Mouse (Mus musculus) limb, embryonic 14.5 days (tissue): ENCODE results near the gene Cep112. TPM values are rescaled to one million over a fixed set of nuclear protein-coding genes. Genes with fewer than 3 reads are reported as not detected.

Experiments used
- ATAC-seq: fragments of 200-750 bp; cut with Nextera tagmentation; 2 replicates; pipeline ENCODE4 v1.8.0; 2017; ENCODE audit warnings: low read depth, moderate number of reproducible peaks, moderate TSS enrichment; ENCODE audit not compliant: low FRiP score
- DNase-seq: peaks from one replicate; pipeline ENCODE4 v3.0.0-alpha.2; 2015; ENCODE audit warnings: low spot score
- H3K27ac ChIP-seq: fragments of 300-500 bp; sonication (generic); replicated peaks from 2 replicates; pipeline ENCODE4 v1.5.1; 2014; ENCODE audit warnings: low read depth, mild to moderate bottlenecking, low read length, moderate library complexity, mixed read lengths
- H3K27me3 ChIP-seq: fragments of 300-500 bp; sonication (generic); 2 replicates; pipeline ENCODE4 v1.6.1; 2014; ENCODE audit warnings: low read length, mixed read lengths; ENCODE audit not compliant: control insufficient read depth, insufficient read depth
- H3K36me3 ChIP-seq: fragments of 300-500 bp; sonication (generic); 2 replicates; pipeline ENCODE4 v1.6.1; 2014; ENCODE audit warnings: mild to moderate bottlenecking, low read length, moderate library complexity, mixed read lengths; ENCODE audit not compliant: control insufficient read depth, insufficient read depth
- H3K4me1 ChIP-seq: fragments of 300-500 bp; sonication (generic); 2 replicates; pipeline ENCODE4 v1.6.1; 2014; ENCODE audit warnings: antibody characterized with exemption, low read length, mixed read lengths; ENCODE audit not compliant: control insufficient read depth, insufficient read depth
- H3K4me2 ChIP-seq: fragments of 300-500 bp; sonication (generic); replicated peaks from 2 replicates; pipeline ENCODE4 v1.6.1; 2014; ENCODE audit warnings: low read depth, mild to moderate bottlenecking, low read length, moderate library complexity; ENCODE audit not compliant: severe bottlenecking
- H3K4me3 ChIP-seq: fragments of 300-500 bp; sonication (generic); replicated peaks from 2 replicates; pipeline ENCODE4 v1.5.1; 2014; ENCODE audit warnings: low read length
- H3K9ac ChIP-seq: fragments of 300-500 bp; sonication (generic); 2 replicates; pipeline ENCODE4 v1.6.1; 2014; ENCODE audit warnings: mild to moderate bottlenecking, low read depth, low read length, moderate library complexity; ENCODE audit not compliant: severe bottlenecking
- H3K9me3 ChIP-seq: fragments of 300-500 bp; sonication (generic); 2 replicates; pipeline ENCODE4 v1.6.1; 2016; ENCODE audit warnings: low read length; ENCODE audit not compliant: control insufficient read depth
- POLR2A ChIP-seq: fragments of 200-500 bp; IDR thresholded peaks from 2 replicates; pipeline ENCODE4 v1.8.0; 2012; ENCODE audit warnings: inconsistent platforms, mild to moderate bottlenecking, moderate library complexity, borderline replicate concordance; ENCODE audit not compliant: insufficient read depth, insufficient read length; ENCODE audit errors: extremely low read depth
- WGBS: fragments of 180-500 bp; shearing (Covaris S2); extraction: QIAGEN DNeasy Blood & Tissue Kit; methylation state at CpG from one replicate; pipeline ENCODE4 v1.1.7; 2014; 5-methylcytosine and 5-hydroxymethylcytosine counted together
- polyA plus RNA-seq, 2 experiments: library from polyadenylated mRNA; depleted of rRNA in 1 of 2; stranded (reverse) in 1 of 2; unstranded in 1 of 2; fragments of >200 nt; fragmentation: Nextera tagmentation in 1 of 2; extraction: Ambion mirVana in 1 of 2; gene quantifications; 2 replicates each; pipeline versions ENCODE4 v1.2.1 to v1.2.3; 2012 to 2014

Gene Cep112
- polyA plus RNA-seq, 2 experiments, result 9.0 to 17.3 TPM

DNA sequence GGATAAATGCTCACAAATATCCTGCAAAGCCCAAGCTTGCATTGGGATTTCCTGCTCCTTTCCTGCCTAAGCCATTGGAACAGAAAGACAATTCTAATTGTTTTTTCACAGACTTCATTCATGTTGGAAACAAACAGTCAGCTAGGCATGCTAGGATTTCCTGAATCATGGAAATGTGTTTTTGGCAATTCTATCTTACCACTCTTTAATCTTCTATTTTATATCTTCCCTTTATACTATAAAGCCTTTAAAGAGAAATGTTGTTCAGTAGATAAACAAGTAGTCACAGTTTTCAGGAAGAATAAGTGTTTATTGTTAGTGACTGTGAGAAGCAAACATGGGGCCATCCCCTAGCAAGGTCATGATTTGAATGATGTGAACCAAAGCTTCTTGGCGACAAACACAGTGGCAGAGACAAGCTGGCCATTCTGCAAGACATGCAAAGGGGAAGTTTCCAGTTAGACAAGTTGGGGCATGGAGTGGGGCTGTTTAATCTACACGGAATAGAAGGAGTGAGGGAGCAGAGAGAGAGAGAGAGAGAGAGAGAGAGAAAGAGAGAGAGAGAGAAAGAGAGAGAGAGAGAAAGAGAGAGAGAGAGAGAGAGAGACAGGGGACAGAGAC, 169.1 kb downstream of the Cep112 start:
- TF ChIP-seq POLR2A, result no peak
- Histone ChIP-seq H3K4me3 (no peak overlapping the region), H3K4me2 (no peak overlapping the region), H3K9me3 (no peaks in the 10 kb centered on the region), H3K36me3 (no peaks in the 10 kb centered on the region), H3K9ac (no peak overlapping the region), H3K27ac (no peak overlapping the region), H3K27me3 (no peaks in the 10 kb centered on the region), H3K4me1 (no peaks in the 10 kb centered on the region)
- DNase-seq, result no peak
- WGBS, result 57% methylated on average over 2 of the region's 2 CpGs
- no peak for ATAC-seq

GRCm38 (mm10) chr11:108605301-108605700, 180.3 kb downstream of the Cep112 start:
- Histone ChIP-seq H3K4me3 (no peak overlapping the region), H3K9me3 (no peaks in the 10 kb centered on the region), H3K4me2 (no peak overlapping the region), H3K36me3 (no peaks in the 10 kb centered on the region), H3K27me3 (no peaks in the 10 kb centered on the region), H3K9ac (no peak overlapping the region), H3K27ac (no peak overlapping the region), H3K4me1 (no peaks in the 10 kb centered on the region)
- no peak for DNase-seq
- ATAC-seq, result no peak
- WGBS, result 44% methylated on average over 3 of the region's 3 CpGs
- no peak for TF ChIP-seq POLR2A

GRCm38 (mm10) chr11:108606036-108606435, 181.0 kb downstream of the Cep112 start:
- ATAC-seq, result no peak

GRCm38 (mm10) chr11:108606836-108607235, 181.8 kb downstream of the Cep112 start:
- Histone ChIP-seq H3K4me2 (no peak overlapping the region), H3K4me1 (no peaks in the 10 kb centered on the region), H3K4me3 (no peak overlapping the region), H3K27ac (no peak overlapping the region), H3K27me3 (no peaks in the 10 kb centered on the region), H3K9me3 (no peaks in the 10 kb centered on the region), H3K9ac (no peak overlapping the region), H3K36me3 (no peaks in the 10 kb centered on the region)
- DNase-seq (no peak), ATAC-seq (no peak)
- no peak for TF ChIP-seq POLR2A

More at GRCm38 (mm10) chr11:108606036-108606435, 181.0 kb downstream of the Cep112 start:
- Histone ChIP-seq H3K4me1 (no peaks in the 10 kb centered on the region), H3K27ac (no peak overlapping the region), H3K27me3 (no peaks in the 10 kb centered on the region), H3K4me2 (no peak overlapping the region), H3K9me3 (no peaks in the 10 kb centered on the region), H3K36me3 (no peaks in the 10 kb centered on the region), H3K4me3 (no peak overlapping the region), H3K9ac (no peak overlapping the region)
- WGBS, result 92% methylated on average over 11 of the region's 11 CpGs
- no peak for TF ChIP-seq POLR2A
- no peak for DNase-seq

GRCm38 (mm10) chr11:108620628-108621433, 195.8 kb downstream of the Cep112 start:
- peak; percentile 27 for DNase-seq
- no peaks in the 10 kb centered on the region for H3K9me3 ChIP-seq
- WGBS, result 18% methylated on average over 7 of the region's 7 CpGs
- no peaks in the 10 kb centered on the region for H3K36me3 ChIP-seq
- no peak overlapping the region for H3K4me3 ChIP-seq
- no peak for TF ChIP-seq POLR2A
- H3K9ac ChIP-seq, result no peak overlapping the region
- H3K27ac ChIP-seq, result no peak overlapping the region
- ATAC-seq, result no peak
- peak overlapping the region; percentile 22; the same call in 1 of the 2 replicates for H3K4me2 ChIP-seq
- no peaks in the 10 kb centered on the region for H3K27me3 ChIP-seq
- H3K4me1 ChIP-seq, result 0 out of 2 replicates have a peak, but pooled peaks cover 4% of the 10 kb centered on the region
